Mouse (Mus musculus): ENCODE measurements around the gene Cd5. TPM values are rescaled to one million over a fixed set of nuclear protein-coding genes. Genes with fewer than 3 reads are reported as not detected.

Gene Cd5
- polyA plus RNA-seq, 1 experiment from 2014 or later, result 0.18 TPM

- WGBS, result 65% methylated on average over 5 of the region's 5 CpGs
- Histone ChIP-seq H3K27me3 (ENCODE audit: insufficient read depth, poor library complexity, severe bottlenecking) (no peaks in the 10 kb centered on the region), H3K36me3 (no peaks in the 10 kb centered on the region), H3K9me3 (no peaks in the 10 kb centered on the region), H3K27ac (peak overlapping the region; percentile 97), H3K4me1 (replicated peaks) (peaks cover 43% of the 10 kb centered on the region), H3K4me3 (peak overlapping the region; percentile 87)
- no peak for DNase-seq (ENCODE audit: low spot score)
Observed at GRCm38 (mm10) chr19:10689470-10690166, 49.2 kb downstream of the Cd5 start.

- H3K4me3 ChIP-seq, result peak within 1 kb of the TSS; percentile 87
- under 1% methylated on average over 74 of the region's 74 CpGs for WGBS
- H3K36me3 ChIP-seq, result no peaks in the 10 kb centered on the region
- H3K27ac ChIP-seq, result peak within 1 kb of the TSS; percentile 97
- peaks cover 43% of the 10 kb centered on the region for H3K4me1 ChIP-seq (replicated peaks)
- peak; percentile 94 for DNase-seq (ENCODE audit: low spot score)
- H3K27me3 ChIP-seq (ENCODE audit: insufficient read depth, poor library complexity, severe bottlenecking), result no peaks in the 10 kb centered on the region
- H3K9me3 ChIP-seq, result no peaks in the 10 kb centered on the region
Observed at GRCm38 (mm10) chr19:10688537-10689352, 50.1 kb downstream of the Cd5 start, which contains the start of gene Vps37c. Gene Vps37c (plus strand): TSS chr19:10688735.

GRCm38 (mm10) chr19:10685727-10686126 lies 53.1 kb downstream of the Cd5 start:
- no peak for DNase-seq (ENCODE audit: low spot score)
- Histone ChIP-seq H3K36me3 (no peaks in the 10 kb centered on the region), H3K27ac (no peak overlapping the region), H3K4me3 (no peak overlapping the region), H3K9me3 (no peaks in the 10 kb centered on the region), H3K27me3 (ENCODE audit: insufficient read depth, poor library complexity, severe bottlenecking) (no peaks in the 10 kb centered on the region), H3K4me1 (replicated peaks) (peaks cover 31% of the 10 kb centered on the region)
- WGBS, result 80% methylated on average over 2 of the region's 2 CpGs

- Histone ChIP-seq H3K9me3 (no peaks in the 10 kb centered on the region), H3K4me1 (replicated peaks) (peaks cover 24% of the 10 kb centered on the region), H3K27ac (no peak overlapping the region), H3K27me3 (ENCODE audit: insufficient read depth, poor library complexity, severe bottlenecking) (no peaks in the 10 kb centered on the region), H3K4me3 (no peak overlapping the region), H3K36me3 (no peaks in the 10 kb centered on the region)
- no peak for DNase-seq (ENCODE audit: low spot score)
- WGBS, result 91% methylated on average over 9 of the region's 9 CpGs
Observed at GRCm38 (mm10) chr19:10685081-10685480, 53.7 kb downstream of the Cd5 start.

- Histone ChIP-seq H3K9me3 (no peaks in the 10 kb centered on the region), H3K4me3 (no peak overlapping the region), H3K4me1 (replicated peaks) (no peaks in the 10 kb centered on the region), H3K27ac (no peak overlapping the region), H3K36me3 (no peaks in the 10 kb centered on the region), H3K27me3 (ENCODE audit: insufficient read depth, poor library complexity, severe bottlenecking) (no peaks in the 10 kb centered on the region)
- no peak for DNase-seq (ENCODE audit: low spot score)
- 75% methylated on average over 4 of the region's 4 CpGs for WGBS
Observed at GRCm38 (mm10) chr19:10681571-10681970, 57.2 kb downstream of the Cd5 start.

- H3K9me3 ChIP-seq, result no peaks in the 10 kb centered on the region
- no peak overlapping the region for H3K4me3 ChIP-seq
- WGBS, result 84% methylated on average over 1 of the region's 1 CpGs
- H3K27ac ChIP-seq, result no peak overlapping the region
- no peak for DNase-seq (ENCODE audit: low spot score)
- no peaks in the 10 kb centered on the region for H3K4me1 ChIP-seq (replicated peaks)
- H3K27me3 ChIP-seq (ENCODE audit: insufficient read depth, poor library complexity, severe bottlenecking), result no peaks in the 10 kb centered on the region
- no peaks in the 10 kb centered on the region for H3K36me3 ChIP-seq
Observed at GRCm38 (mm10) chr19:10678772-10679067, 60.1 kb downstream of the Cd5 start.

GRCm38 (mm10) chr19:10677915-10678771 lies 60.7 kb downstream of the Cd5 start, which contains the start of gene Pga5:
Gene Pga5 (minus strand): TSS chr19:10678071.
- Histone ChIP-seq H3K4me3 (no peak within 1 kb of the TSS), H3K27ac (no peak within 1 kb of the TSS), H3K36me3 (no peaks in the 10 kb centered on the region), H3K9me3 (no peaks in the 10 kb centered on the region), H3K4me1 (replicated peaks) (no peaks in the 10 kb centered on the region), H3K27me3 (ENCODE audit: insufficient read depth, poor library complexity, severe bottlenecking) (no peaks in the 10 kb centered on the region)
- DNase-seq (ENCODE audit: low spot score), result peak; percentile 60
- WGBS, result 52% methylated on average over 6 of the region's 6 CpGs

- no peaks in the 10 kb centered on the region for H3K9me3 ChIP-seq
- no peak overlapping the region for H3K27ac ChIP-seq
- WGBS, result 86% methylated on average over 16 of the region's 16 CpGs
- no peaks in the 10 kb centered on the region for H3K4me1 ChIP-seq (replicated peaks)
- H3K4me3 ChIP-seq, result no peak overlapping the region
- DNase-seq (ENCODE audit: low spot score), result no peak
- H3K27me3 ChIP-seq (ENCODE audit: insufficient read depth, poor library complexity, severe bottlenecking), result no peaks in the 10 kb centered on the region
- no peaks in the 10 kb centered on the region for H3K36me3 ChIP-seq
Observed at GRCm38 (mm10) chr19:10676656-10677055, 62.1 kb downstream of the Cd5 start.

- H3K4me3 ChIP-seq, result no peak overlapping the region
- no peaks in the 10 kb centered on the region for H3K27me3 ChIP-seq (ENCODE audit: insufficient read depth, poor library complexity, severe bottlenecking)
- WGBS, result 43% methylated on average over 1 of the region's 1 CpGs
- H3K27ac ChIP-seq, result no peak overlapping the region
- no peaks in the 10 kb centered on the region for H3K9me3 ChIP-seq
- DNase-seq (ENCODE audit: low spot score), result no peak
- H3K36me3 ChIP-seq, result no peaks in the 10 kb centered on the region
- H3K4me1 ChIP-seq (replicated peaks), result no peaks in the 10 kb centered on the region
Observed at GRCm38 (mm10) chr19:10673275-10673674, 65.5 kb downstream of the Cd5 start.

GRCm38 (mm10) chr19:10671854-10672417 lies 66.9 kb downstream of the Cd5 start:
- no peak for DNase-seq (ENCODE audit: low spot score)
- no peaks in the 10 kb centered on the region for H3K27me3 ChIP-seq (ENCODE audit: insufficient read depth, poor library complexity, severe bottlenecking)
- 81% methylated on average over 9 of the region's 9 CpGs for WGBS
- H3K4me1 ChIP-seq (replicated peaks), result no peaks in the 10 kb centered on the region
- H3K4me3 ChIP-seq, result no peak overlapping the region
- no peaks in the 10 kb centered on the region for H3K36me3 ChIP-seq
- H3K27ac ChIP-seq, result no peak overlapping the region
- no peaks in the 10 kb centered on the region for H3K9me3 ChIP-seq

GRCm38 (mm10) chr19:10671319-10671718 lies 67.5 kb downstream of the Cd5 start:
- no peaks in the 10 kb centered on the region for H3K36me3 ChIP-seq
- H3K4me3 ChIP-seq, result no peak overlapping the region
- no peak for DNase-seq (ENCODE audit: low spot score)
- no peaks in the 10 kb centered on the region for H3K27me3 ChIP-seq (ENCODE audit: insufficient read depth, poor library complexity, severe bottlenecking)
- no peaks in the 10 kb centered on the region for H3K4me1 ChIP-seq (replicated peaks)
- WGBS, result 84% methylated on average over 4 of the region's 4 CpGs
- H3K9me3 ChIP-seq, result no peaks in the 10 kb centered on the region
- H3K27ac ChIP-seq, result no peak overlapping the region

Data from hindbrain, embryonic 10.5 days (tissue).